Mouse (Mus musculus) megakaryocyte, embryonic 14.5 days (primary cell): ENCODE data around the gene Rln1.

Source experiments
- FLI1 ChIP-seq: IDR thresholded peaks from 2 replicates; pipeline ENCODE4 v1.6.1; 2012; ENCODE audit warnings: low read length, inconsistent platforms, mixed read lengths
- GATA1 ChIP-seq: IDR thresholded peaks from 3 replicates; pipeline ENCODE4 v1.6.1; 2012; ENCODE audit warnings: mixed read lengths, low read length, inconsistent platforms, borderline replicate concordance

DNA sequence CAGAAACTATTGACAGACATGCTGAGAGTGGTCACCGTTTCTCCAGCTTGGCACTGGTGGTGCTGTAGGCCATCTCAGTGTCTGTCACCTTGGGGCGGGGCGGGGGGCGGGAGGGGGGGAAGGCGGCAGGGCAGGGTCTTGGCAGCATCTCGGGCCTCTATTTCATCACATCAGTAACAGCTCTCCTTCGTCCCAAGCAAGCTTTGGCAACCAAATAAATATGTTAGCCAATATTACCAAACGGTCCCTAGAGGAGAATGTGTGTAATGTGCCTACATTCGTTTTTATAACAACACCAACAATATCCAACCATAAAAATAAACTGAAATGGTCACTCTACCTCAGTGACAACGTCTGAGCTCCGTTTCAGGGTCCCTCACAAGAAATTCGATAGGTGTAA is 35.6 kb upstream of the Rln1 start:
- TF ChIP-seq GATA1, result no peak
- no peak for TF ChIP-seq FLI1
